Mouse (Mus musculus) CH12.LX (cell line): ENCODE measurements around the gene Pla2g16. TPM values are rescaled to one million over a fixed set of nuclear protein-coding genes. Genes with fewer than 3 reads are reported as not detected.

Experiments
- DNase-seq: peaks from one replicate; pipeline ENCODE4 v3.0.0-alpha.2; 2013; ENCODE audit errors: extremely low read depth
- H3K27ac ChIP-seq: 2 replicates; pipeline ENCODE4 v1.5.1; 2012; ENCODE audit warnings: low read depth, mild to moderate bottlenecking, control low read depth, moderate library complexity; ENCODE audit not compliant: insufficient read depth
- H3K27me3 ChIP-seq: replicated peaks from 2 replicates; pipeline ENCODE3; 2012; ENCODE audit warnings: inconsistent platforms
- H3K36me3 ChIP-seq, 2 experiments: replicated peaks in 1 of 2; 2 replicates each; pipeline versions ENCODE3 to v1.6.1; 2012; ENCODE audit warnings: inconsistent platforms in 1 of 2, low read length in 1 of 2, mild to moderate bottlenecking in 1 of 2, mixed read lengths in 1 of 2, moderate library complexity in 1 of 2; ENCODE audit not compliant: control insufficient read depth in 1 of 2, insufficient read depth in 1 of 2
- H3K4me1 ChIP-seq, 2 experiments: 2 replicates each; pipeline ENCODE4 v1.6.1; 2012; ENCODE audit warnings: inconsistent platforms in 1 of 2, moderate library complexity in 1 of 2; ENCODE audit not compliant: insufficient read depth in 2 of 2, control insufficient read depth in 1 of 2
- H3K4me2 ChIP-seq: 2 replicates; pipeline ENCODE4 v1.6.1; 2012; ENCODE audit warnings: low read depth, mild to moderate bottlenecking, control low read depth; ENCODE audit not compliant: poor library complexity, insufficient read depth, severe bottlenecking
- H3K4me3 ChIP-seq, 3 experiments: fragments of 150-350 bp in 1 of 3; sonication (generic) in 1 of 3; replicated peaks in 1 of 3; 2 replicates each; pipeline versions ENCODE3 to v1.5.1; 2011 to 2012; ENCODE audit warnings: low read depth in 2 of 3, low read length in 2 of 3, mild to moderate bottlenecking in 2 of 3, moderate library complexity in 2 of 3, control low read depth in 1 of 3, improper control_type of control experiment in 1 of 3, inconsistent platforms in 1 of 3, mixed read lengths in 1 of 3; ENCODE audit not compliant: poor library complexity in 1 of 3
- H3K79me2 ChIP-seq: replicated peaks from 2 replicates; pipeline ENCODE4 v1.6.1; 2012; ENCODE audit warnings: mild to moderate bottlenecking, moderate library complexity; ENCODE audit not compliant: control insufficient read depth, poor library complexity, insufficient read depth, severe bottlenecking; ENCODE audit errors: extremely low read depth
- H3K9ac ChIP-seq: 2 replicates; pipeline ENCODE4 v1.6.1; 2012; ENCODE audit warnings: low read depth, mild to moderate bottlenecking, control low read depth, moderate library complexity; ENCODE audit not compliant: insufficient read depth
- H3K9me3 ChIP-seq: replicated peaks from 2 replicates; pipeline ENCODE3; 2012; ENCODE audit warnings: low read length, inconsistent platforms, mixed read lengths
- BHLHE40 ChIP-seq: IDR thresholded peaks from 2 replicates; pipeline ENCODE4 v1.6.1; 2011; ENCODE audit warnings: mild to moderate bottlenecking, low read depth, low read length, improper control_type of control experiment
- MEF2A ChIP-seq: IDR thresholded peaks from 2 replicates; pipeline ENCODE4 v1.6.1; 2014; ENCODE audit warnings: low read depth, mild to moderate bottlenecking, inconsistent platforms, low read length, improper control_type of control experiment, borderline replicate concordance
- NELFE ChIP-seq: IDR thresholded peaks from 2 replicates; pipeline ENCODE4 v1.6.1; 2011; ENCODE audit warnings: low read depth, low read length, improper control_type of control experiment
- PAX5 ChIP-seq: IDR thresholded peaks from 2 replicates; pipeline ENCODE4 v1.6.1; 2012; ENCODE audit warnings: low read length, inconsistent platforms, mixed read lengths
- POLR2AphosphoS2 ChIP-seq: IDR thresholded peaks from 2 replicates; pipeline ENCODE4 v1.6.1; 2011; ENCODE audit warnings: low read depth, low read length, improper control_type of control experiment
- RAD21 ChIP-seq: IDR thresholded peaks from 2 replicates; pipeline ENCODE4 v1.6.1; 2011; ENCODE audit warnings: low read depth, mild to moderate bottlenecking, low read length, improper control_type of control experiment, moderate library complexity
- RCOR1 ChIP-seq: conservative IDR thresholded peaks from 2 replicates; pipeline ENCODE4 v1.6.1; 2012; ENCODE audit warnings: low read depth, mild to moderate bottlenecking, inconsistent platforms, low read length, improper control_type of control experiment
- SIN3A ChIP-seq: IDR thresholded peaks from 2 replicates; pipeline ENCODE4 v1.6.1; 2012; ENCODE audit warnings: low read length, improper control_type of control experiment, inconsistent platforms
- TBP ChIP-seq: conservative IDR thresholded peaks from 2 replicates; pipeline ENCODE4 v1.6.1; 2011; ENCODE audit warnings: low read depth, low read length, improper control_type of control experiment
- ZKSCAN1 ChIP-seq: IDR thresholded peaks from 2 replicates; pipeline ENCODE4 v1.6.1; 2012; ENCODE audit warnings: low read depth, inconsistent platforms, low read length, improper control_type of control experiment, borderline replicate concordance
- dilution Hi-C: fragments of 300-500 bp; cut with MboI; formaldehyde crosslinking; loops from 2 replicates; pipeline ENCODE4 v1.14.3; 2020; ENCODE audit warnings: low sequenced_read_pairs; ENCODE audit not compliant: extremely low pct_unique_long_range_greater_than_20kb, extremely low pct_ligation_motif_present
- in situ Hi-C: fragments of 300-500 bp; cut with MboI; formaldehyde crosslinking; loops from 3 replicates; pipeline ENCODE4 v1.14.3; 2019; ENCODE audit warnings: low sequenced_read_pairs, low pct_ligation_motif_present, low pct_unique_long_range_greater_than_20kb, mixed read lengths
- polyA plus RNA-seq: library from polyadenylated mRNA; unstranded; fragments of >175 nt; gene quantifications from 2 replicates; pipeline ENCODE4 v1.2.1, GENCODE M21; 2012; ENCODE audit warnings: low read depth; ENCODE audit not compliant: insufficient read length
- total RNA-seq, 2 experiments: library from RNA; depleted of rRNA; stranded (reverse); fragments of 300-350 nt in 1 of 2; fragments of >200 nt in 1 of 2; gene quantifications; 2 replicates each; pipeline ENCODE4 v1.2.3; 2012 to 2014

Pla2g16 gene
- total and polyA plus RNA-seq, 3 experiments = 15.4 to 28.2 (median 19.5) TPM

DNA sequence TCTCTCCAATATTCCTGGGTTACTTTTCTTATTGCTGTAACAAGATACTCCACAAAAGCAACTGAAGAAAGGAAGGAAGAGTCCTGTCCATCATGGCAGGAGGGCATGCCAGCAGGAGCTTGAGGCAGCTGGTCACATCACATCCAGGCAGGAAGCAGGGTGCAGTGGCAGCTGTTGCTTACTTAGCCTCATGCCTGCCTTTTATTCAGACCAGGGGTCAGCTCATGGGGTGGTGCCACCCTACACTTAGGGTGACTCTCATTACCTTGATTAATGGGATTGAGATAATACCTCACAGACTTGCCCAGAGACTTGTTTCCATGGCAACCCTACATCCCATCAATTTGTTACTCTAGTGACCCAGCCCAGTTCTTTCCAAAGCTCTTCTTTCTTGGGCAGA is 47.8 kb downstream of the Pla2g16 start:
- Histone ChIP-seq H3K36me3 (no peaks in the 10 kb centered on the region), H3K4me1 (no peaks in the 10 kb centered on the region), H3K79me2 (no peaks in the 10 kb centered on the region), H3K4me2 (no peak overlapping the region), H3K4me3 (no peak overlapping the region), H3K9me3 (no peaks in the 10 kb centered on the region), H3K9ac (no peak overlapping the region), H3K27me3 (no peaks in the 10 kb centered on the region), H3K27ac (no peak overlapping the region)
- in situ Hi-C loops (no loop called here), dilution Hi-C loops (no loop called here)
- TF ChIP-seq SIN3A (no peak), POLR2AphosphoS2 (no peak), MEF2A (no peak), PAX5 (no peak), BHLHE40 (no peak), ZKSCAN1 (no peak), TBP (no peak)
- DNase-seq = no peak

DNA sequence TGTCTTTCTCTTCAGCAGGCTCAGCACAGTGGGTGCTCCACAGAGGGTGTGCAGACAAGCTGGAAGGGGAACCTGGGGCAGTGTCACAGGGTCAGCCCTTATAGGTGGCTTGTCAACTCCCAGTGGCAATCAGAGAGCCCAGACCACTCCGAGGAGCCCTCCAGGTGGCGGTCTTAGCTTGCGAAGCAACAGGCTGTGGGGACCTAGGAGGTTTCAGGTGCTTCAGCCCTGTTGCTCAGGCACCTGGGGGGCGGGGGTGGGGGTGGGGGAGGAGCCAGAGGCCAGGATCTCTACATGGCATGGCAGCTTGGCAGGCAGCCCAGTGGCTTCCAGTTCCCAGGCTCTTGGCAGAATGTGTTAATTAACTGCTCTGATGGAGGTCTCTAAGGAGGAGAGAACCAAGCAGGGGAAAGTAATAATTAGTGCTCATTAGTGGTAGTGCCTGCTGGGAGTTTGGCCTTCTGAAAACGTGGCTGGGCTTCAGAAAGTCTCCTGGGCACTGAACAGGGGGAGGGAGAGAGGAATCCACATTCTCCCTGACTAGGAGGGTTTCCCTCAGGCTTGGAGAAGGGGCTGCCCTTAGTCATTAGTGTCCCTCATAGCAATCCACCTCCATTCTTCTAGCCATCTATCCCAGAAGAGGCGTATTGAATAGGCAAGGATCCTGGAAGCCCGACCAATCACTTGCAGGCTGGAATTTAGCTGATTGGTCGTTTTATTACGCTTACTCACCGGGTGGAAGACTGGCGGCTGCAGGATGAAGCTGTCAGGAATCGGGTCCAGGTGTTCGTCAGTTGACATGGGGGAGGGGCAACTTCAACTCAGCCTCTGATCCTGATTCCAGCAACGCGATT is 48.9 kb downstream of the Pla2g16 start:
- Histone ChIP-seq H3K9ac (no peak overlapping the region), H3K27ac (no peak overlapping the region), H3K79me2 (no peaks in the 10 kb centered on the region), H3K9me3 (no peaks in the 10 kb centered on the region), H3K36me3 (no peaks in the 10 kb centered on the region), H3K27me3 (no peaks in the 10 kb centered on the region), H3K4me3 (no peak overlapping the region), H3K4me1 (no peaks in the 10 kb centered on the region), H3K4me2 (no peak overlapping the region)
- DNase-seq = no peak
- TF ChIP-seq RCOR1 (no peak), RAD21 (peak; percentile 11), BHLHE40 (no peak), NELFE (no peak)
- dilution Hi-C loops = no loop called here
- in situ Hi-C loops = no loop called here
